Mouse (Mus musculus) liver, embryonic 14.5 days (tissue): ENCODE results near the gene Ptprr.

ENCODE experiments used
- CTCF ChIP-seq: IDR thresholded peaks from 2 replicates; pipeline ENCODE4 v1.5.1; 2016; ENCODE audit warnings: antibody characterized with exemption, low read depth, control low read depth
- EP300 ChIP-seq: IDR thresholded peaks from 2 replicates; pipeline ENCODE4 v1.6.1; 2016; ENCODE audit warnings: antibody characterized with exemption, low read depth

DNA sequence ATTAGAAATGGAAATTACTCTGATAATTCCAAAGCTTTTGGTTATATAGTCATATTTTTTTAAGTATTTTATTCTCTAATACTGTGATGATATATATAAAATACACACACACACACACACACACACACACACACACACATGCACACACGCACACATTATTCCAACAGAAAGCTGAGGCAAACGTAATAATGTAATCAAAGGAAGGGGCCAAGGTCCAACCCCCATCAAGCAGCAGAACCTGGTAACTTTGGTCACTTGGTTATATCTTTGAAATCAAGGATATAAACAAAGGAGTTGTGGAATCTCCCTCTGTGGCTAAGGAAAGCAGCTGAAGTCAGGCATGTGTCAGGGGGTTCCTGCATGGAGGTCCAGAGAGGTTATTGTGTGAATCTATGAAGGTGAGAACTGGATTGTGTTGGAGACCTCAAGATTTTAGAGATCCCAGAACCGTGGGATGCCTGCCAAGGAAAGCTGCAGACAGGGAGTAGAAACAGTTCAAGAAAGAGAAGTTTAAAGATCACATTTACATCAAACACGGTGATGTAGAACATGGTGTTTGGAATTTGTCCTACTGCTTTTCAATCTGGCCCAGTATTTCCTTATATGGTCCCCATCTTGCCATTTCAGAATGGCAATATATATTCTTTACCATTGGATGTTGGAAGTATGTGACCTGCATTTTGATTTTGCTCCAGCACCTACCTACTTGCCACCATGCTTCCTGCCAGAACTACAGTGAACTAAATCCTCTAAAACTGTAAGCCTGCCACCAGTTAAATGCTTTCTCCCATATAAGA lies 98.1 kb downstream of the Ptprr start:
- TF ChIP-seq EP300 = no peak
- TF ChIP-seq CTCF = no peak
